Mouse (Mus musculus) hindlimb bud, embryonic 11.5 days (tissue): ENCODE data around the gene Fau.

Source experiments
- DNase-seq: peaks from one replicate; pipeline ENCODE4 v3.0.0-alpha.2; 2012; ENCODE audit warnings: low read depth, low spot score; ENCODE audit errors: extremely low spot score

Gene Fau

DNA sequence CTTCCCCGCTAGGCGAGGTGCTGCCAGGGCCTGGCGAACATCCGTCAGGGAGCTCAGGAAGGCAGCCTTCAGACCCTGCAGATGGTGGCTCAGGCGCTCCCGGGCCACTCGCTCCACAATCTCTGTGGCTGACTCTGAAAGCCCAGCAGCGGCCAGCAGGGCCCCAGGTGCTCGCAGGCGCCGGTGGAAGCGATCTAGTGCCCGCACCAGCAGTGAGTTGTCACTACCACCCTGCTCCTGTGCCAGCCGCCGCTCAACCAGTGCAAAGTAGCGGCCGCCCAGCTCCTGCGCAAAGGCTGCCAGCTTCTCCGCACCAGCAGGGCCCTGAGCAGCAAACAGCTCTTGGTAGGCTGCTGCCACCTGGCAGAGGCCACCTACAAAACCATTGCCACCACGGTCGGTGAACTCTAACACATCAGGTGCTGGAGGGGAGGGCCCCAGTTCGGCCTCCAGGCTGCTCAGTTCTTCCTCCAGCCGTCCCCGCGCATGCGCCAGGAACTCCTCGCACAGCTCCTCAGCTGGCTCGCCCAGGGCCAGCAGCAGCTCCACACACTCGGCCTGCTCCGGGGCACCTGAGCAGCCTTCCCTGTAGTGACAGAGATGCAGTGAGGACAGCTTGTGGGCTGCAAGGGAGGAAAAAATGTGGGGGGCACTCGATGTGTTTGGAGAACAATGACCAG is 13.1 kb downstream of the Fau start:
- no peak for DNase-seq

DNA sequence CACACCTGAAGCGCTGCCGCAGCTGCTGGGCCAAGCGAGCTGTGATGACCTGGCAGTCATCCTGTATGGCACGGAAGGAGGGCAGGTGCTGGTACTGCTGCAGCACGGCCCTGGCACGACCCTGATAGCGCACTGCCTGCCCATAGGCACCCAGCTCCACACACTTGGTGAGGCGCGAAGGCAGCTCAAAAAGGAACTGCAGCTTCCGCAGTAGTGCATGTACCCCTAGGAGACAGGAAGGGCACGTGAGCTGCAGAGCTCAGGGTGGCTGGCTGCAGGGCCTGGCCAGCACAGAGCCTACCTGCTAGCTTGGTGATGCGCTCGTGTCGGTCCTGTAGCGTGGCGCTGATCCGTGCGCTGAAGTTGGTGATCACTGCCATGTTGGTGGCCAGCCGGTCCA is 13.6 kb downstream of the Fau start:
- DNase-seq, result no peak

- no peak for DNase-seq
These were observed 16.2 kb downstream of the Fau start for GRCm38 (mm10) chr19:6073889-6074288.

- DNase-seq, result no peak
These were observed 19.1 kb downstream of the Fau start, which contains the start of gene Vps51 for GRCm38 (mm10) chr19:6076564-6077393. Gene Vps51, minus strand, starts transcription at chr19:6077231.

DNA sequence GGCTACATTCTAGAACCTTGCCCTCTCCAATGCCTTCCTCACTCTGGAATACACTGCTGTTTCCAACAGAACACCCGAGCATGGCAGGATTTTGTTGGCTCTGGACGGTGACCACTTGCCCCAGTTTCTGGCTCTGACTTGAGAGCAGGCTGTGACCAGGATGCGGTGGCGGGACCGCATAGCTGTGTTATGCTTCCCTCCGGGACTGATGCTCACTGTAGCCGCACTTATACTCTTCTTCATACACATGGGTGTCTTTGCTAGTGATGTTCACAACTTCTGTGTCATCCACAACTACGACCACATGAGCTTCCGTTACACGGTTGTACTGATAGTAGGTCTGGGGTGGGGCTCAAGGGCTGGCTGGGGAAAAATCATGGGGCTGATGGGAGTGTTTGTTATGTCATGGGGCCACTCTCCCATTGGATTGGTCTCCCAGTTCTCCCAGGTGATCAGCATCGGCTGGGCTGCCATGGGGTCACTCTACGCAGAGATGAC is 22.4 kb downstream of the Fau start, which contains the start of gene Tmem262:
TSS of gene Tmem262 (plus strand) at position 51 of the 498 bp plus-strand sequence.
- no peak for DNase-seq

DNA sequence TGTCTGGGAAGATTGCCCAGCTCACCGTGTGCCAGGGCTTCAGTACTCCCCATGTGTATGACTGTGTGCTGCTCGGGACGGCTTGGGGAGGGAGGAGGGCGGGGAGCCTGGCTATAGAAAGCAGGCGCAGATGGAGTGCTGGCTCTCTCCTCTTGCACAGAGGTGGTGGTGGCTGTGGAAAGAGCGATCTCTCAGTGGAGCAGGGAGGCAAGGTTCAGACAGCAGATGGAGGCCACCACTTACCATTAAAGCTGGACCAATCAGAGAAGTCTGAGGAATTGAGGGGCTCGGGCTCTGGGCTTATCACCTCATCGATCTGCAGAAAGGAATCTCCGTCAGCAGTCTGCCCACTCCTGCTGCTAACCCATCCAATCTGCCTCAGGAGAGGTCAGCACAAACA is 24.5 kb downstream of the Fau start, which contains the start of gene Gm28374:
TSS of gene Gm28374 (minus strand) at position 101 of the 400 bp plus-strand sequence.
- no peak for DNase-seq

GRCm38 (mm10) chr19:6084478-6085248 is 27.0 kb downstream of the Fau start, which contains the start of the genes Zfpl1 and Cdca5:
Gene Zfpl1, minus strand, starts transcription at chr19:6084956.
Gene Cdca5, plus strand, starts transcription at chr19:6084983.
- peak; percentile 97 for DNase-seq

DNA sequence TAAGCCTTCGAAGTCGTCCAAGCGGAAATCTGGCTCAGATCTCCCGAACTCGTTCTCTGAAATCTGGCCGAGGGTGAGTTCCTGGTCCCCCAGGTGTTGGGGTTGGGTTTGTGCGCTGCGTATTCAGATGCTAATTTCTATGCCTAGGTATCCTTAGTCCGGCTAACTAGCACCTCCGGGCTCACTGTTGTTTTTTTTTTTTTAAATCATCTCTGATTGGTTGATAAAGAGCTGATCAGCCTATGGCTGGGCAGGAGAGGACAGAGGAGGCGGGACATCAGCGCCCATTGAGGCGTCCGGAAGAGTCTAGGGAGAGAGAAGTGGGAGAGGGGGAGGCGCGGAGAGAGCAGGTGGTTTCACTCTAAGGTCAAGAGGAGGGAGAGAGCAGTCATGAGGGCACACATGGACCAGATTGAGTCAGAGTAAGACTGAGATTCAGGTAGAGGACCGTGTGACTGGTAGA is 27.8 kb downstream of the Fau start:
- DNase-seq, result peak; percentile 76

GRCm38 (mm10) chr19:6088841-6089240 is 31.2 kb downstream of the Fau start:
- DNase-seq, result no peak

DNA sequence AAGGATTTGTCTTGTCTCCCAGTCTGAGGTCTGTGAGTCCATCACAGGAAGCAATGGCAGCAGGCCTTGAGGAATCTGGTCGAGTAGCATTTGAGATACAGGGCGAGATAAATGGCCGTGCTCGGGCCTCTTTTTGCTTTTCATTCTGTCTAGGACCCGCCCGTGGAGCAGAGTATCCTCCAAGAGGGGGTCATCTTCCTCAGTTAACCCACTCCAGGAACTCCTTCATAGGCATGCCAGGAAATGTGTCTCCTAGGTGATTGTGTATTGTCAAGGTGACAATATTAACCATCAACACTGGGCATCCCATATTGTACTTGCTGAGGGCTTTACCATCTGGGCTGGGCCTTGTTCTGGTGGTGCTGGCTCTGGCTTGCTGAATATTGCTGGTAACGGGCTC is 36.5 kb downstream of the Fau start, which contains the start of gene AC131692.1:
TSS of gene AC131692.1 (plus strand) at position 301 of the 400 bp plus-strand sequence.
- DNase-seq, result no peak

DNA sequence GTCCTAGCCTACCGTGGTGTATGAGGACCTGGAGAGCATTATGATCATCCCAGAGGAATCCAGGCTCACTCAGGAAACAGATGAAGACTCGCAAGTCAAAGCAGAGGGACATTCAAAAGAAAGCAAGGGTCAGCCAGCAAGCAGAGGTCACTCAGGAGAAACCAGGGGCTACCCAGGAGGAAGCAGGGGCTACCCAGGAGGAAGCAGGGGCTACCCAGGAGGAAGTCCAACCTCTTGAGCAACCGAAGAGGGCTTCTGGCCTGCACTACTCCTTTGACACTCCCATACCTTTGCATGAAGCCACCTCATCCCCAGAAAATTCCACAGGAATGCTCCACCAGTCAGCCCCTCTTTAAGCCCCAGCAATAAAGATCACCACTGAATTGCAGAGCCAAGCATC is 40.2 kb downstream of the Fau start:
- no peak for DNase-seq

GRCm38 (mm10) chr19:6101186-6101585 is 43.5 kb downstream of the Fau start:
- DNase-seq, result no peak

- no peak for DNase-seq
These were observed 44.7 kb downstream of the Fau start for GRCm38 (mm10) chr19:6102169-6102853.

- no peak for DNase-seq
These were observed 46.8 kb downstream of the Fau start for GRCm38 (mm10) chr19:6104476-6104875.

DNA sequence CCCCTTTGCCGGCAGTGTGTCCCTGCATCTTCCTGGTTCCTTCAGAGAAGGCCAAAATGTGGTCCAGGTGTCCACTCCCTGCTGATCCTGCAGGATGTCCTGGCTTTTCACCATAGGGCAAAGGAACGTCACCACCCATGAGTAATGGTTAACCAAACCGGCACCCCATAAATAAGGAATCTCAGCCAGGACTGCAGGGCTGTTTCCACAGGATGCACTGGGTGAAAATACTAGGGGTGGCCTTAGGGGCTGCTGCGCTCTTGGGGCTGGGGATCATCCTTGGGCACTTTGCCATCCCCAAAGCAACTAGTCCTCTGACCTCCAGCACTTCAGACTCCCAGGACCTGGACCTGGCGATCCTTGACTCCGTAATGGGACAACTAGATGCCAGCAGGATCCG is 47.9 kb downstream of the Fau start, which contains the start of gene Naaladl1:
TSS of gene Naaladl1 (plus strand) at position 197 of the 400 bp plus-strand sequence.
- DNase-seq, result no peak
